Mouse (Mus musculus) intestine, embryonic 16.5 days (tissue): ENCODE measurements around the gene Cops9. TPM values are rescaled to one million over a fixed set of nuclear protein-coding genes. Genes with fewer than 3 reads are reported as not detected.

Source experiments
- polyA plus RNA-seq: library from polyadenylated mRNA; unstranded; fragments of >200 nt; fragmentation: Nextera tagmentation; extraction: Ambion mirVana; gene quantifications from 2 replicates; pipeline ENCODE4 v1.2.1, GENCODE M21; 2015

The Cops9 gene
- polyA plus RNA-seq, 1 experiment from 2014 or later: 371 TPM

Other genes starting within 250 kb of the Cops9 start
- 400 and 411 TPM in 2 replicates for gene Ndufa10, start 168.1 kb downstream of the Cops9 start, polyA plus RNA-seq
- gene Olfr1416, start 156.9 kb downstream of the Cops9 start, polyA plus RNA-seq: not detected in 2 replicates
- gene Olfr1415, start 145.9 kb downstream of the Cops9 start, polyA plus RNA-seq: not detected in 2 replicates
- gene Olfr1414, start 123.3 kb downstream of the Cops9 start, polyA plus RNA-seq: not detected in 2 replicates
- not detected in 2 replicates for gene Olfr1413, start 70.7 kb downstream of the Cops9 start, polyA plus RNA-seq
- not detected in 2 replicates for gene Olfr1412, start 56.2 kb downstream of the Cops9 start, polyA plus RNA-seq
- not detected in 2 replicates for gene Olfr1411, start 47.6 kb downstream of the Cops9 start, polyA plus RNA-seq
- not detected in 2 replicates for gene Olfr1410, start 36.2 kb downstream of the Cops9 start, polyA plus RNA-seq
- gene Olfr12, start 24.2 kb downstream of the Cops9 start, polyA plus RNA-seq: not detected in 2 replicates
- 0.31 TPM in 1 of 2 replicates, not detected in the other for gene Otos, start 6.9 kb upstream of the Cops9 start, polyA plus RNA-seq
- gene Gpc1, start 189.7 kb upstream of the Cops9 start, polyA plus RNA-seq: 24.9 and 25.0 TPM in 2 replicates